Mouse (Mus musculus): ENCODE data around the gene Tspan32.

Gene Tspan32

DNA sequence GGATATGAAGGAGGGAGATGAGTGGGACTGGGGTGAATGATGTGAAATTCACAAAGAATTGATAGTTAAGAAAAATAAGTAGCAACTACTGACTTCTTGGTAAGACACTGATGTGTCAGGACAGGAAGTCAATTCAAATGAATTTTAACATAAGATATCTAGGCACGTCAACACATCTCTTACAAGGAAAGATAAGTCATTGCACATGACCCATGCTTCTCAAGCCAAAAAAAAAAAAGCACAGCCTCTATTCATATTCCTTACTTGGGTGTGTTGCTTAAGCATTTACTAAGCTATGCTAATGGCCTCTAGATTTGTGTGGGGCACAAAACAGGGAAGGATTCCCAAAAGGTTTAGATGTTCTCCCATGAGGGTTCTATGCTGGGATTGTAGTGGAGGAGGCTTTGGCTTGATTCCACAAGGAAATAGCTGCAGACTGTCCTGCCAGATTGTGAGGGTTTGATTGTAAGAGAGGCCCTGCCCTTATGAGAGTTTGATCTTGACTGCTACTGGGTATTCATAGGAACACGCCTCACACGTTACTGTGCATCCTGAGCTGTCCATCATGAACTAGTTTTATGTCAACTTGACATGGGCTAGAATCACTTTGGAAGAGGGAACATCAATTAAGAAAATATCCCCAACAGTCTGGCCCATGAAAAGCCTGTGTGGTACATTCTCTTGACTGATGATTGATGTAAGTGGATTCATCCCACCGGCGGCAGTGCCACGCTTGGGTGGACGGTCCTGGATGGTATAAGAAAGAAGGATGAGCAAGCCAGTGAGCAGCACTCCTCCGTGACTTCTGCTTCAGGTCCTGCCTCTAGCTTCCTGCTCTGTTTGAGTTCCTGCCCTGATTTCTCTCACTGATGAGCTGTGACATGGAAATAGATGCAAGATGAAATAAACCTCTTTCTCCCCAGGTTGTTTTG, 29.9 kb downstream of the Tspan32 start:
- DNase-seq: no peak

DNA sequence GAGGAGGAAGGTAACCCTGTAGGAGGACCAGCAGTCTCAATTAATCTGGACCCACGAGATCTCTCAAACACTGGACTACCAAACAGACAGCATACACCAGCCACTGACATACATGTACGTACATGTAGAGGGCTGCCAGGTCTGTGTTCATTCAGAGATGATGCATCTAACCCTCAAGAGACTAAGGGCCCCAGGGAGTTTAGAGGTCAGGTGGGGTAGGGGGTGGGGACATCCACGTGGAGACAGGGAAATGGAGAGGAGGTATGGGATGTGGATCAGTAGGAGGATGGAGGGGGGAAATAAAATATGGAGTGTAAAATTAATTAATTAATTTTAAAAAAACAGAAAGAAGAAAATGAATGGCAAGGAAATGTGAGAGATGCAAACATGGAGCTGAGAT, 31.9 kb downstream of the Tspan32 start:
- no peak for DNase-seq

DNA sequence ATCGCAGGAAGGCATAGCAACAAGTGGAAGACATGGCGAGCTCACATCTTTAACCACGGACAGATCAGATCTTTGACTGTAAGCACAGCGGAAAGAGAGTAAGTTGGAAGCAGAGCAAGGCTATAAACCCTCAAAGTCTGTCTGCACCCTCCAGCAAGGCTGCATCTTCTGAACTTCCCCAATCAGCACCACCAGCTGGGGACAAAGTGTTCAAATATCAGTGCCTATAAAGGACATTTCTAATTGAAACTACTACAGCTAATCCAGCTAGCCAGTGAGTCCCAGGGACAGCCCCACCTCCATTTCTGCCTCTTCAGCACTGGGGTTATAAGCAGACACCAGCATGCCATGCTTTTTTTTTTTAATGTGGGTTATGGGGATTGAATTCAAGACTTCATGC, 32.5 kb downstream of the Tspan32 start:
- DNase-seq: no peak

DNA sequence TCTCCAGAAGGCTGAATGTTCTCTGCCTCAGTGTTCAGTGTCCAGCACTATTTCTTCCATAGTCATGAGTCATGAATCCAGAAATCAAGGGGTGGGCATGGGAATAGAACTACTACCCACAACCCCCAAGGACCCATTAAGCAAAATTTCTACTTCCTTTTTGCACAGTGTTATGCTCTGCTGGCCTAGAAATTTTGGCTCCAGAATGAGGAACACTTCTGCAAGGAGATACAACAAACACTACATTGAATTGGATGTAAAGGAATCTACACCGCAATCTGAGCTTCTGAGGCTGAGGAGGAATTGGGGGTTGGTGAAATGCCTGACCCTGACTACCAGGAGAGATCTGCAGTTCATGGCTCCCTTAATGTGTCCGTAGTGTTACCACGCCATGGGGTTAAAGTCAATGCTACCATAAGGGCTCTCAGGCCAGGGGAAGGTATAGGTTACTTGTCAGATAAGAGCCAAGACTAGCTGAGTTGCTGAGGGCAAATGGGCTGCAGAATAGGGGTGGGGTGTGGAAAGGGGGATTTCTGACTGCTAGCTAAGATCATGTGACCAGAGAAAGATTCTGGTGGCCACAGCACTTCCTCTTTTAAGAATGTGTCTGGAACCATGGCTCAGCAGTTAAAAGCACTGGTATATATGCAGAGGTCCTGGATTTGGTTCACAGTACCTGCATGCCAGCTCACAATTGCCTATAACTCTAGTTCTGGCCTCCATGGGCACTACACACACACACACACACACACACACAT, 33.5 kb downstream of the Tspan32 start:
- no peak for DNase-seq

DNA sequence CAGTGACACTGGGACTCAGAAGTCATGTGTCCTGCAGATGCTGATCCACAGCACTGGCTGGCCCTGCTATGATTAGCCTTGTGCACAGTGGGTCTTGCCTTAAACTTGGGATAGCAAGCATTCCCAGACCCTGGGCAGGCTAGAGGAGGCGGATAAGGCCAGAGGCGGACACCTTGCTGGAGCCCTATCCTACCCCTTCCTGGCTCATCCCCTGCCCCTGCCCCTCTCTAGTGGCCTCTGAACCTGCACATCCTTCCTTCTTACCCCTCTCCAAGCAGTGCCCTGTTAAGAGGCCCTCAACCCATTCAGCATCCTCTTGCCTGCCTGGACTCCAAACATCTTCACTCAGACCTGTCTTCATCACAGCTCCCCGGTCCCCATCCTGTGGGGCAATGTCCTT, 35.7 kb downstream of the Tspan32 start:
- no peak for DNase-seq

DNA sequence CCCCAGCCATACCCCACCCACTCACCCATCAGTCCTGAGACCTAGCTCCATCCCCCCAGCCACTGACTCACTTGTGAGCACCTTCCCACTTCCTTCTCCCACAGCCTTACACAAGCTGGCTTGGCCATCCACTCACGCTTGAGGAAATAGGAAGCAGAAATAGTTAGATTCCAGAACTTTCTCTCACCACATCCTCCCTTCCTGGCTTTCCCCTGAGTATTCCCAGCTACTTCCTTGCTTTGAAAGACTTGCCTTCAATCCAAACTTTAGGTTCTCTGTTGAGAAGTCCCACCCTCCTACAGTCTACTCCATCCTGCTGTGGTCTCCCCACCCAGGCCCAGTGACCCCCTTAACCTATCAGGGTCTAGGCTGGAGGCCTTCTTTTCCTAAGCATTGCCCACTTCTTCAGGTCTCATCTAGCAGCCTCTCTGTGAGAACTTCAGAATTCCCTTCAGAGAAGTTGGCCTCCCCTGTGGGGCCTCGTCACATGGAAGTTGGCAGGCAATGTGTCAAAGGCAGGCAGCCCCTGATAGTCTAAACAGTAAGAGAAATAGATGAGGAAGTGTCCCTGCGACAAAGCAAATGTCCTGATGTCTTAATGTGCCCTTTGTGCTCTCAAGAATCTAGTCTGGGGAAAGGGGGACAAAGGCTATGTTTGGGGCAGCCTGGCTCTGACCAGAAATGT, 36.4 kb downstream of the Tspan32 start:
- no peak for DNase-seq

DNA sequence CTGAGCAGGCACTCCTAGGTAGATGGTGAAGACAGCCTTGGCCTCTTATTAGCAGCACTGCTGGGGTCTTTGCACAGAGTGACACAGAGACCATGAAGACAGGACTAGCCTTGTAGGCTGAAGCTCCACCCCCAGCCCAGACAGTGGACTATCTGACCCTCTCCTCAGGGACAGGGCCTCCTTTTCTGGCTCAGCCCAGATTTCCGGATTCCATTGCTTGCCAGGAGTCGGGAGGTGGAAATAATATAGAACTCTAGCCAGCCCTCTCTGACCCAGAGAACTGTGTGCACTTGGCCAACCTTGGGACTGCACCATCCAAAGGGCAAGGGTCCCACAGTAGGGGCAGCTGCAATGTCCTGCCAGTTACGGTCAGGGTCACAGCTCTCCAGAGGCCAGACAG, 37.2 kb downstream of the Tspan32 start:
- no peak for DNase-seq

DNA sequence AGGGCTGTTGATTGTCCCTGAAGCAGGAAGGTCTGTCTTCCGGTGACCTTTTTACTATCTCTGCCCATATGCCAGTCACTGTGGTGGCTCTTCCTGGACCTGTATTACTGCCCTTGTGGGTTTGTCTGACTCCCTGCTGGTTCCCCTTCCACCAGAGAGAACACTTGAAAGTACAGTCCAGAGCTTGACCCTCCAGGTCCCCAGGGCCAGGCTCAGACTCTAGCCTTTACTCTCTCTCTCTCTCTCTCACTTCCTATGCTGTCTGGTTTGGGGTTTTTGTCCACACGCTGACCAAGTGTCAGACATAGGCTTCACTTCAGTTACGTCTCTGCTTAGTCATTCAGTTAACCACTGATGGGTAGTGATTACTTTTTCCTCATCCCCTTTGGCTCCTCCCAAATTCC, 38.1 kb downstream of the Tspan32 start:
- no peak for DNase-seq

DNA sequence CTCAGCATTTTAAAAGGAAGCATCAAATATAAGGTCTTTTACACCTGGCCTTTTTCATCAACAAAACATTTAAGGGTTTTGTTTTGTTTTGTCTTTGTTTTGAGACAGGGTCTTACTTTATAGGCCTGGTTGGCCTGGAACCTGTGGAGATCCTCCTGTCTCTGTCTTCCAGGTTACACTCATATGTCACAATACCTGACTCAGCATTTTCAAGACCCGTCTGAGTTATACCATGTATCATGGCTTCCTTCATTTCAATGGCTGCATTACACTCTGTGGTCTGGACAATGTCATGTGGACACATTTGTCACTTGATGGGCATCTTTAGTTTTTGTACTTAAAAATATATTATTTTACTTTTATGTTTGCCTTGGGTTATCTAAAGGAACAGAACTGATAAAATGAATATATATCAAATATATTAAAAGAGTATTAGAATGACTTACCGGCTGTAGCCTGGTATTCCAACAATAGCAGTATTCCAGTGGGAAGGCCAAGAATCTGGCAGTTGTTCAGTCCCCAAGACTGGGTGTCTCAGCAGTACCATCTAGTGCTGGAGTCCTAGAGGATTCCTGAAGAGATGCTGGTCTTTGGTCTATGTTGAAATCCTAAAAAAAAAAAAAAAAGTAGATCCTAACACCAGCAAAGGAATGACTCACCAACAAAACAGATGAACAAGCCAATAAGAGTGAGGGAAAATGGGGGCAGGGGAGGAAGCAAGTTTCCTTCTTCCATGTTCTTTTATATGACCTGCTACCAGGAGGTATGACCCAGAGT, 39.4 kb downstream of the Tspan32 start:
- no peak for DNase-seq

DNA sequence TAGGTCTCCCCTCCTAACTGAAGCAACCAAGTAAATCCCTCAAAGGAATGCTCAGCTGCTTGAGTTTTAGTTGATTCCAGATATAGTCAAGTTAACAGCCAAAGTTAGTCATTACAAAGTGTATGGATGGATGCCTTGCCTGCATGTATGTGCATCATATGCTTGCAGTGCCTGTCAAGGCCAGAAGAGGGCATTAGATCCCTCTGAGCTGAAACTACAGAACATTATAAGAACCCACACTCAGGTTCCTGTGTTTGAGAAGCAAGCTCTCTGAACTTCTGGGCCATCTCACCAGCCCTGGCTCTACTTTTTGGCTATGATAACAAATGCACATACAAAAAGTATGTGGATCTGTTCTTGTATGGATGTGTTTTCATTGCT, 40.0 kb downstream of the Tspan32 start:
- DNase-seq: no peak

DNA sequence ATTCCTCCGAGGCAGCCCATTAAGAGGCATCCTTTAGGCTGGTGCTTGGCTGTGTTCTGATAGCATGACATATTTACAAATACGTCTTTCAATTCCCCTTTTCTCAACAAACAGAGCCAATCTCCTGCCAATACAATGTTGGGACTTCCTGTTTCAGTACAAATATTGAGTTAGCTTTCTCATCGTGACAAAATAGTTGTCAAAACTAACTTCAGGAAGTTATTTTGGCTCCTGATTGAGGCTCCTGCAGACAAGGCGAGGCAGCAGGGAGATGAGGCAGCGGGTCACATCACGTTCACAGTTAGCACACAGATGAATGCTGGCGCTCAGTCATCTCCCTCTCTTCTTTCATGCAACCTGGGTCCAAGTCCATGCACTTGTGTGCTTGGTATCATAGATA, 41.5 kb downstream of the Tspan32 start:
- no peak for DNase-seq

DNA sequence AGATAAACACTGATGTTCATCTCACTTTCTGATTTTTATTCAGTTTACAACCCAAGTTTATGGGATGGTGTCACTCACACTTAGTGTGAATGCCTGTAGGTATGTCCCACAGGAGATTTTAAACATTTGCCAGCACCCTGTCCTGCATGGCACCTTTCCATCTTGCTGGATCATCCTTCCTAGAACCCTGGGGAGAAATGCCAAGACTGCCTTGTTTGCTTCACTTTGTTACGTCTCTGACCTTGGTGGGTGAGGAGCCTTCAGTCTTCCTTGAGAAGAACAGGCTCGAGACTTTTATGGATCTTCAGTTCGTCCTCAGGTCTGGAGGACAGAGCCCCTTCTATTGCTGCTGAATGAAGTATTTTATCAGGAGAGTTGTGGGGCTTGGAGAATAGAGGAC, 44.5 kb downstream of the Tspan32 start:
- no peak for DNase-seq

DNA sequence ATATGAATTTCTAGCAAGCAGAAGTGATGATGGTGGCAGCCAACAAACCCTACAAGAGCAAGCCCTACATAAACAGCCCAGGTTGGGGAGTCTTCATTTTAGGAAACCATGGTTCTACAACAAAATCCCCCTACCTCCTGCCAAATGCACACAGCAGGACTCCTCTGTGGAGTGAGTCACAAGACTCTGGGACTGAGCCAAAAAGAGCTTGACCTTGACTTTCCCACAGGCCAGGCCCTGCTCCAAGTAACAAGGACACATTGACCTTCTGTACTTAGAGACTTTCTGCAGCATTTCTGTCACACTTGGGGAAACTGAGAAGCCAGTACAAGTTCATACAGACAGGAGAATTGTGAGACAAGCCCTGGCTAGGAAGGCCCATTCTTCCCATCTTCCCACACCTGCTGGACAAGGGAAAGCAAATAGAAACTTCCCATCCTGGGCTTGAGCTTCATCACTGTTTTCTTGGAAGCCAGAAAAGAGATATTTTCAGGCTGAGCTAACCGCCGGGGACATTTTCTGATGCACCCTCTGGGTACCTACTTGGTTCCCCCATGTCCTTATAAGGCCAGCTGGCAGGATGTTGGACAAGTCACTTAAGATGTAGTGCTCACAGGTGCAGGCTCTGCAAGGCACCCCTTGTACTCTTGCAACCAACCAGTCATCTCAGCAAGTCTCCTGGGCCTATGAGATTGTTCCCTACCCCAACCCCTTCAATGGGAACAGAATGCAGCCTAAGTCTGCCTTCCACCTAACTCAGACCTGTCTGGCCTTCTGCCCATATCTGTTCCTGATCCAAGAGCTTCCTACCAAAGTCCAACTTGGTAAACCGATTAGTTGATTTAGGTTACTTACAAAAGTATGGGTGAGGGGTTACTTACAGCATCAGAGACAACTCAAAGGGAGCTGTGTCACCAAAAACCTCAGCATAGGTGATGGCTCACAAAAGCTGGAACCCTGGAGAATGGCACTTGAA, 45.3 kb downstream of the Tspan32 start:
- DNase-seq: no peak

DNA sequence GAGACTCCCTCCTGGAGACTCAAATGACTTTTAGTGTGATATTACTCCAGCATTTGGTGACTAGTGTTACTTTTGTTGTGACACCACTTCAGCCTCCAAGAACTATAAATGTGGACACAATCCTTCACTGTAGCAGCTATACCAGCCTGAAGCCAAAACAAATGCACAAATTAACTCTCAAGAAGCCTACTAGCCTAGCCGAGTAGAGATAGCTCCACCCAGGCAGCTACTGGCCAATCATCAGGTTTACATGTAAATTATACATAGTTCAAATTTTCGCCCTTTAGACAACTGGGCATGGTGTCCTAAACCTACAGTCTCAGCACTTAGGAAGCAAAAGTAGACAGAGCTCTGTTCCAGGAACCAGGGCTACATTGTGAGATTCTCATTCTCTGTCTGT, 46.5 kb downstream of the Tspan32 start:
- DNase-seq: no peak

DNA sequence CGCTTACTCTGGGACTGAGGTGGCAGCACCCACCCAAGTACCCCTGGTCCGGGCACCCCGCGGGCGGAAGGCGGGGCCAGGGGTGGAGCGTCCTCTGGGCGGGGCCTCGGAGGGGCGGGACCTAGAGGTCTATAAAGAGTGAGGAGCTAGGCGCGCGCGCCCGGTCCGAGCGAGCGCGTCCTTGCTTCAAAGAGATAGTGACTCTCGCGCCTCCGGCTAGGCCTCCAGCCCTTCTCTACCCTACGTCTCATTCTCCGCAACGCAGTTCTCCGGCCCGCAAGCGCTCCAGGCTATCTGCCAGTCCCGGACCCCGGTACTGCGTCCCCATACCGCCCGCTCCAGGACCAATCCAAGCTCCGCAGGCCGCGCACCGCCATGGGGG, 47.8 kb downstream of the Tspan32 start, which contains the start of gene Cd81:
TSS of gene Cd81 (plus strand) at position 114 of the 382 bp plus-strand sequence.
- DNase-seq: peak; percentile 97

DNA sequence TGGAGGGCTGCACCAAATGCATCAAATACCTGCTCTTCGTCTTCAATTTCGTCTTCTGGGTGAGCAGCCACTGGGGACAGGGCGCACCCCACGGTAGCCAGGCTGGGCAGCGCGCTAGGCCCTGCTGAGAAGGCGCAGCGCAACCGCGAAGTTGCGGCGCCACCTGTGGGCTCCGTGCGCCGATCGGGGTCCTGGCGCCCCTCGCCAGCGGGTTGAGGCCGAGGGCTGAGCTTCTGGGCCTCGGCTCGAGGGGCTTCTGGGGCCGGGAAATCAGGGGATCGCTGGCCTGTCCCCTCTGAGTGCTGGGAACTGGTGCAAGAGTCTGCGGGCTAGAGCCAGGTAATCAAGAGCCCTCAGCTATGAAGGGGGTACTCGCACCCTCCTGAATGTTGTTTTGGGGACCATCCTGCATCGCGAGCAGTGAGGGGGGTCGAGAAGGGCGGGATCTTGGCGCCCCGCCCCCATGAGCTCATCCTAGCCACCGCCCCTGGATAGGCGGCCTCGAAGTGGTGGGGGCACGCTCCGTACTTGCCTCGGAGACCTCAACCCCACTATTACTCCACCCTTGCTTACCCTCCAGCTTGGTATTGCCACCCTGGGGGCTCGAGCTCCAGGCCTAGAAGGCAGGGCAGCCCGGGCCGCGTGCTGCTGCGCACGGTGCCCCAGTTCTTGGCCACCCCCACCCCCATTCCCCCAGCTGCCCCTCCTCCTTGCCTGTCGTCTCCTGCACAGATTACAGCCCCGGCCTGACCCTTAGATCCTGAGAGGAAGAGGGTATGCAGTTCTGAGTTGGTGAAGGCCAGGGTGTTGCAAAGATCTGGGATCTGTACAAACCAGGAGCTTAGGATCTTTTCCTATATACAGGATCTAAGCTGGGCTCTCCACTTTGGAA, 48.4 kb downstream of the Tspan32 start:
- DNase-seq: peak; percentile 88

DNA sequence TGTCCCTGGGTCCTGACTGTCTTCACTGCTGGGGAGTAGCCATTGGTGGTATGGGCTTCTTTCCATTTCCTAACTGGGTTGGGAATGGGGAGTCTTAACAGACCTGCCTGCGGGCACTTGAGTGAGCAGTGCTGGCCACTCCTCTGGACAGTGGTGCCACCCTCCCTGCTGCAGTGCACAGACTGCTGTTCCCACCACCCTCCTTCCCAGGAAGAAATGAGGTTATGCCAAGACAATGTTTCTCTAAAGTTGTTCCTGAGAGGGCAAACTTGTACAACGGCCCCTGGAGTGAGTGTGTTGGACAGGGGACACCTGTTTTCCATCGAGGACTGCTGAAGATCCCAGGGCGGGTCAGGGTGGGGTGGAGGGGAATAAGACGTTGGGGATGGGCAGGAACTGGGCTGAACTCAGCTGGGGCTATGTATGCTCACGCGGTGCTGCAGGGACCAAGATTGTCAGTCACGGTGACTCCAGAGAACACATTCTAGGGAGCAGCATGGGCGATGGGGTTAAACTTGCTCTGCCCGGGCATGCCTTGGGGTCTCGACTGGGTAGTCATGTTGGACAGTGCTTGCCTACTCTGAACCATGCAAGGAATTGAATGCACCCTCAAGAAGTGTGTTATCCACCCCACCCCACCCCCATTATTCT, 49.2 kb downstream of the Tspan32 start:
- DNase-seq: no peak

DNA sequence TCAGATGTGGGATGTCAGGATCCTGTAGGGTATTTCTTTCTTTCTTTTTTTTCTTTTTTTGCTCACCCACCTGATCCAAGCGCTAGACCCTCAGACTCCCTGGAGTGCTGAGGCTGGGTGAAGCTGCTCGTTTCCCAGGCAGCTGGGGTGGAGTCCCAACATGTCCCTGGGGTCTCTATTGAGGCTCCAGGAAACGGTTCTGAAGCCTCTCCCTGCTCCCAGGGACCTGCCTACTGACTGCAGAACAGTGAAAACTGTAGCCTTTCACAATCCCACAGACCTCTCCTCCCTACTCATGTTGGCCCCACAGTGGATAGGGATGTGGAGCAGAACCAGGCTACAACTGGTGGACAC, 49.7 kb downstream of the Tspan32 start:
- DNase-seq: no peak

DNA sequence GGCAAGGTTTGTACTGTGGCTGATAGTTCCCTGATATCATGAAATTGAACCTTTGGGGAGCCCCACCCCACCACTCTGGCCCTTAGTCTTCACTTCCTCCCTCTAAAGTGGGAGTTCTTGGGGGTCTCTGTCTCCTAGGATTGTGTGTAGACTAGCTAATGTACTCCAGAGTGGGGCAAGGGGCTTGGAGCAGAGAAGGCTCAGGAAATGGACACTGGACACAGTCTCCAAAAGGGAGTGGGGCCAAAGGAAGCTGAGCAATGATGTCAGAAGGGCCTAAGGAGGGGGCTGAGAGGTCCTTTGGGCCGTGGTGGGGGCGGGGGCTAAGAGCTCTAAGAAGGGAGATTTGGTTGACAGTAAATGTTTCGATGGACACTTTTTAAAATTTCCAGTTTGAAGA, 50.2 kb downstream of the Tspan32 start:
- DNase-seq: no peak
